Mouse (Mus musculus) lung, embryonic 16.5 days (tissue): Measurements from ENCODE around the gene Tmsb10. TPM values are rescaled to one million over a fixed set of nuclear protein-coding genes. Genes with fewer than 3 reads are reported as not detected.

Experiments
- ATAC-seq: fragments of 200-750 bp; cut with Nextera tagmentation; 2 replicates; pipeline ENCODE4 v1.8.0; 2017; ENCODE audit warnings: low read depth, mild to moderate bottlenecking, moderate library complexity
- H3K27ac ChIP-seq: fragments of 300-500 bp; sonication (generic); 2 replicates; pipeline ENCODE4 v1.5.1; 2014; ENCODE audit warnings: mild to moderate bottlenecking, control low read depth, low read length
- H3K27me3 ChIP-seq: fragments of 300-500 bp; sonication (generic); 2 replicates; pipeline ENCODE4 v1.6.1; 2014; ENCODE audit warnings: low read depth, low read length, mixed read lengths; ENCODE audit not compliant: control insufficient read depth, insufficient read depth
- H3K36me3 ChIP-seq: fragments of 300-500 bp; sonication (generic); 2 replicates; pipeline ENCODE4 v1.6.1; 2014; ENCODE audit warnings: low read length; ENCODE audit not compliant: control insufficient read depth, insufficient read depth
- H3K4me1 ChIP-seq: fragments of 300-500 bp; sonication (generic); replicated peaks from 2 replicates; pipeline ENCODE4 v1.6.1; 2014; ENCODE audit warnings: low read length, mixed read lengths; ENCODE audit not compliant: control insufficient read depth, insufficient read depth
- H3K4me2 ChIP-seq: fragments of 300-500 bp; sonication (generic); 2 replicates; pipeline ENCODE4 v1.6.1; 2014; ENCODE audit warnings: low read depth, low read length, control low read depth
- H3K4me3 ChIP-seq: fragments of 300-500 bp; sonication (generic); 2 replicates; pipeline ENCODE4 v1.5.1; 2014; ENCODE audit warnings: mild to moderate bottlenecking, low read length, control low read depth
- H3K9ac ChIP-seq: fragments of 300-500 bp; sonication (generic); 2 replicates; pipeline ENCODE4 v1.6.1; 2014; ENCODE audit warnings: low read length, control low read depth
- H3K9me3 ChIP-seq: fragments of 300-500 bp; sonication (generic); 2 replicates; pipeline ENCODE4 v1.6.1; 2016; ENCODE audit warnings: low read length; ENCODE audit not compliant: control insufficient read depth
- WGBS: fragments of 180-500 bp; shearing (Covaris S2); extraction: QIAGEN DNeasy Blood & Tissue Kit; methylation state at CpG from one replicate; pipeline ENCODE4 v1.1.7; 2014; 5-methylcytosine and 5-hydroxymethylcytosine counted together
- polyA plus RNA-seq: library from polyadenylated mRNA; unstranded; fragments of >200 nt; fragmentation: Nextera tagmentation; extraction: Ambion mirVana; gene quantifications from 2 replicates; pipeline ENCODE4 v1.2.1, GENCODE M21; 2015

The Tmsb10 gene
- polyA plus RNA-seq, 1 experiment from 2014 or later: 2,568 TPM

DNA sequence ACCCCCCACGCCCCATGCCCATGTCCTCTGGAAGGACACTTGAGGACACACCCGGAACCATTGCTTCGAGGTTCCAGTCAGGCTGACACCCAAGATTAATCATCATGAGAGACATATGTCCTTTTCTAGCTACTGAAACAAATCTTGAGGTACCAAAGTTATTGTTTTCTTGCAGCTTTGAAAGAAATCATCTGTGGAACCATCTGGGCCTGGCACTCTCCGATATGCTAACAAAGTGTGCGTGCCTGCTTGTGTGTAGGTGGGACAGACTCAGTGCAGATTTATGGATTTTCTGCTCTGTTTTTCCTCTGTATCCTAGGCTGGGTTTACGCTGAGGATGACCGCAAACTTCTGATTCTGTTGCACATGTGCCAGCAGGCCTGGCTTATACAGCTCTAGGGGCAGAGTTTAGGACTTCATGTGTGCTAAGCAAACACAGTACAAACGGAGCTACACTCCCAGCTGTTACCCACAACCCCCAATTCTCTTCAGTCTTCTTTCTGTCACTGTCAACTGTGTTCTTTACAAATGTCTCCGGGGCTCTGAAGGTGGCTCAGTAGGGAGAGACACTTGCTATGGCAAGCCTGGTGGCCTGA is 9.3 kb downstream of the Tmsb10 start:
- H3K27ac ChIP-seq: no peak overlapping the region
- ATAC-seq: no peak
- H3K9me3 ChIP-seq: peaks cover 9% of the 10 kb centered on the region; the same call in 1 of the 2 replicates
- H3K27me3 ChIP-seq: no peaks in the 10 kb centered on the region
- H3K36me3 ChIP-seq: no peaks in the 10 kb centered on the region
- H3K9ac ChIP-seq: no peak overlapping the region
- H3K4me3 ChIP-seq: no peak overlapping the region
- 74% methylated on average over 9 of the region's 9 CpGs for WGBS
- H3K4me1 ChIP-seq: peaks cover 6% of the 10 kb centered on the region; the same call in 1 of the 2 replicates
- H3K4me2 ChIP-seq: no peak overlapping the region

- no peak for ATAC-seq
- no peaks in the 10 kb centered on the region for H3K36me3 ChIP-seq
- H3K4me3 ChIP-seq: no peak overlapping the region
- H3K4me1 ChIP-seq: peaks cover 4% of the 10 kb centered on the region; the same call in 1 of the 2 replicates
- H3K9me3 ChIP-seq: peaks cover 9% of the 10 kb centered on the region; the same call in 1 of the 2 replicates
- H3K27ac ChIP-seq: no peak overlapping the region
- no peak overlapping the region for H3K4me2 ChIP-seq
- no peaks in the 10 kb centered on the region for H3K27me3 ChIP-seq
- WGBS: 87% methylated on average over 3 of the region's 3 CpGs
- H3K9ac ChIP-seq: no peak overlapping the region
Observed at GRCm38 (mm10) chr6:72948392-72948791, 10.2 kb downstream of the Tmsb10 start.

- no peaks in the 10 kb centered on the region for H3K27me3 ChIP-seq
- no peaks in the 10 kb centered on the region for H3K36me3 ChIP-seq
- no peak overlapping the region for H3K27ac ChIP-seq
- 53% methylated on average over 6 of the region's 6 CpGs for WGBS
- peaks cover 9% of the 10 kb centered on the region; the same call in 1 of the 2 replicates for H3K9me3 ChIP-seq
- no peak overlapping the region for H3K4me3 ChIP-seq
- peaks cover 4% of the 10 kb centered on the region; the same call in 1 of the 2 replicates for H3K4me1 ChIP-seq
- peak; percentile 23; the same call in 1 of the 2 replicates for ATAC-seq
- H3K4me2 ChIP-seq: no peak overlapping the region
- no peak overlapping the region for H3K9ac ChIP-seq
Observed at GRCm38 (mm10) chr6:72947960-72948359, 10.6 kb downstream of the Tmsb10 start.

DNA sequence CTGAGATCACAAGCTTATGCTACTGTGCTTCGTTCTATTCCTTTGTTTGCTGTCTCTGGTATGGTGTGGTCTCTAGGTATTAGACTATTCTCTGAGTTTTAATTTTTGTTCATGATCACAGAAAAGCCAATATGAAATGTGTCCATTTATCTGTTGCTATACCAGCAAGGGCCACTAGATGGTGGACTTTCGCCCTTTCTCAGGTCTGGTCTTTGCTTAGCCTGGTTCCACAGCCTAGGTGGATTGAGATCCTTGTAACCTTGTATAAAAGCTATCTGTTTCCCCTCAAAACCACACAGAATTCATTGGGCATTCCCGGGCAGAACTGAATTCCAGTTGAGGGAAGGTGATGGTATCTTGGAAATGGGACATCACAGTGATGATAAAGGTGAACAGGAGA is 18.1 kb downstream of the Tmsb10 start:
- Histone ChIP-seq H3K9ac (no peak overlapping the region), H3K4me3 (no peak overlapping the region), H3K9me3 (no peaks in the 10 kb centered on the region), H3K36me3 (no peaks in the 10 kb centered on the region), H3K27me3 (no peaks in the 10 kb centered on the region), H3K4me1 (no peaks in the 10 kb centered on the region), H3K4me2 (no peak overlapping the region), H3K27ac (no peak overlapping the region)
- 9% methylated on average over 3 of the region's 3 CpGs for WGBS
- ATAC-seq: peak; percentile 68

- Histone ChIP-seq H3K9me3 (no peaks in the 10 kb centered on the region), H3K4me3 (no peak overlapping the region), H3K9ac (no peak overlapping the region), H3K27me3 (no peaks in the 10 kb centered on the region), H3K36me3 (no peaks in the 10 kb centered on the region), H3K27ac (no peak overlapping the region), H3K4me1 (no peaks in the 10 kb centered on the region), H3K4me2 (no peak overlapping the region)
- ATAC-seq: peak; percentile 36; the same call in 1 of the 2 replicates
- 36% methylated on average over 5 of the region's 5 CpGs for WGBS
Observed at GRCm38 (mm10) chr6:72937859-72938258, 20.7 kb downstream of the Tmsb10 start.

DNA sequence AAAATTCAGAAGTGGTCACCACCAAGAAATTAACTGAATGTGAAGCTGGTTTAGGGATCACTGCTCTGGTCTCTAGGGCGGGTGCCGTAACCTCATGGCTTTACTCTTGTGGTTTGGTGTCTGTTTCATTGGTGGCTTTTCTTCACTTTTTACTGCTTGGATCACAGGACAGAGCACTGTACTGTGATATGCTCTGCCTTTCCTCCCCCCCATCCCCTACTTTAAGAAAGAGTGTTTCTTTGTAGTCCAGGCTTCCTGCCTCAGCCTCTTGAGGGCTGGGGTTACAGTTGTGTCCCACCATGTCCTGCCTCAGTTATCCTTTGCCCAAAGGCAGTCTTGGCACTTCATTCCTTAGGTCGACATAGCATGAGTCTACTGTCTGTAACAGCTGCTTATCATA is 21.1 kb downstream of the Tmsb10 start:
- no peaks in the 10 kb centered on the region for H3K4me1 ChIP-seq
- H3K4me3 ChIP-seq: no peak overlapping the region
- no peaks in the 10 kb centered on the region for H3K36me3 ChIP-seq
- H3K9ac ChIP-seq: no peak overlapping the region
- WGBS: 70% methylated on average over 3 of the region's 3 CpGs
- ATAC-seq: no peak
- H3K27me3 ChIP-seq: no peaks in the 10 kb centered on the region
- no peak overlapping the region for H3K27ac ChIP-seq
- no peaks in the 10 kb centered on the region for H3K9me3 ChIP-seq
- H3K4me2 ChIP-seq: no peak overlapping the region

GRCm38 (mm10) chr6:72932955-72933354 is 25.6 kb downstream of the Tmsb10 start:
- ATAC-seq: no peak
- H3K27ac ChIP-seq: no peak overlapping the region
- WGBS: 85% methylated on average over 1 of the region's 1 CpGs
- H3K9ac ChIP-seq: no peak overlapping the region
- H3K36me3 ChIP-seq: no peaks in the 10 kb centered on the region
- no peak overlapping the region for H3K4me2 ChIP-seq
- H3K27me3 ChIP-seq: no peaks in the 10 kb centered on the region
- no peak overlapping the region for H3K4me3 ChIP-seq
- no peaks in the 10 kb centered on the region for H3K9me3 ChIP-seq
- no peaks in the 10 kb centered on the region for H3K4me1 ChIP-seq

DNA sequence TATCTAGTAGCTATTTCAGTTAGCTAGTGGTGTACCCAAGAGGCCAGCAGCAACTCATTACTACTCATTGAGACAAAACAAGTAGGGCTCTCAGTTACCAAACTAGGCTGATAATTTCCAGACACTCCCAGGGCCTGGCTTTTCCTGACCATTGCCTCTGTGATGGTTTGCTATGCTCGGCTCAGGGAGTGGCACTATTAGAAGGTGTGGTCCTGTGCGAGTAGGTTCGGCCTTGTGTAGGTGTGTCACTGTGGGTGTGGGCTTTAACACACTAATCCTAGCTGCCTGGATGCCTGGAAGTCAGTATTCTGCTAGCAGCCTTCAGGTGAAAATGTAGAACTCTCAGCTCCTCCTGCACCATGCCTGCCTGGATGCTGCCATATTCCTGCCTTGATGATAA is 27.0 kb downstream of the Tmsb10 start:
- Histone ChIP-seq H3K27ac (no peak overlapping the region), H3K4me3 (no peak overlapping the region), H3K9ac (no peak overlapping the region), H3K4me2 (no peak overlapping the region), H3K27me3 (no peaks in the 10 kb centered on the region), H3K36me3 (no peaks in the 10 kb centered on the region), H3K4me1 (peaks cover 8% of the 10 kb centered on the region), H3K9me3 (no peaks in the 10 kb centered on the region)
- WGBS: 88% methylated on average over 3 of the region's 3 CpGs
- ATAC-seq: no peak

DNA sequence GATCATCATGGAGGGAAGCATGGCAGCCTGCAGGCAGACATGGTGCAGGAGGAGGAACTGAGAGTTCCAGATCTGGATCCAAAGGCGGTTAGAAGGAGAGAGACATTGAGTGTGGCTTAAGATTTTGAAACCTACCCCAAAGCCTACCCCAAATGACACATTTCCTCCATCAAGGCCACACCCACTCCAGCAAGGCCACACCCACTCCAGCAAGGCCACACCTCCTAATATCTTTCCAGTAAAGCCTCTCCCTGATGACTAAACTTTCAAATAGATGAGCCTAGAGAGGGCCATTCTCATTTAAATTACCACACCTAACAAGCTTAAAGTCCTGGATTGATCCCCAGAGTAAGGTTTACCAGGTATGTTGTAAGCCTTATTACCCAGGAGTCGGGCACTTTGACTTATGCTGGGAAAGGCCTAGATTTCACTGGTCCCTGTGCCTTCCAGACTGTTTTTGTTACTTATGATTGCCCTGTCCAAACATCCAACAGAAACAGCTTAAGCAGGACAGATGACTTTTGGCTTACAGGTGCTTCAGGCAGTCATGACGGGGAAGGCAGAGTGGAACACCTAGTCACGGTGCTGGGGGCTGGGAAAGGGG is 28.7 kb downstream of the Tmsb10 start:
- no peak overlapping the region for H3K4me2 ChIP-seq
- no peaks in the 10 kb centered on the region for H3K36me3 ChIP-seq
- peaks cover 10% of the 10 kb centered on the region for H3K4me1 ChIP-seq
- WGBS: 86% methylated on average over 4 of the region's 4 CpGs
- no peak overlapping the region for H3K4me3 ChIP-seq
- no peaks in the 10 kb centered on the region for H3K27me3 ChIP-seq
- no peak overlapping the region for H3K9ac ChIP-seq
- H3K9me3 ChIP-seq: no peaks in the 10 kb centered on the region
- no peak overlapping the region for H3K27ac ChIP-seq
- ATAC-seq: no peak
